Mouse (Mus musculus) layer of hippocampus, postnatal 10 days (tissue): ENCODE measurements around the gene Kcnn1. TPM values are rescaled to one million over a fixed set of nuclear protein-coding genes. Genes with fewer than 3 reads are reported as not detected.
"Not testable (repeated sequence)": the region's sequence is repeated elsewhere in the genome, so short reads cannot be mapped to it uniquely, and the experiment has no call there.

Experiments
- DNase-seq, 2 experiments: peaks; one replicate each; pipeline ENCODE4 v3.0.0; 2021; ENCODE audit warnings: low spot score in 2 of 2
- long read RNA-seq: library from polyadenylated mRNA; stranded (forward); transcript quantifications from one replicate; pipeline ENCODE4 v2.0.0, GENCODE M21; 2023
- total RNA-seq, 2 experiments: library from RNA; stranded (reverse); gene quantifications; 2 replicates each; pipeline ENCODE4 v1.2.3; 2021

Gene Kcnn1
- 10 to 100 TPM; 25.3 to 28.3 TPM for total RNA-seq
- long read RNA-seq, partial matches to known transcripts: 2 of 19 reads
- long read RNA-seq, other reads (novel, unspliced or antisense): 17 of 19 reads

GRCm38 (mm10) chr8:70862824-70863641, at the start of gene Kcnn1:
TSS of gene Kcnn1 (minus strand) at chr8:70863258.
- DNase-seq: no peak

GRCm38 (mm10) chr8:70911596-70911995, 48.5 kb upstream of the Kcnn1 start:
- no peak for DNase-seq

- DNase-seq: no peak
Observed at GRCm38 (mm10) chr8:70907518-70907917, 44.5 kb upstream of the Kcnn1 start.

GRCm38 (mm10) chr8:70905831-70906736, 43.0 kb upstream of the Kcnn1 start, which contains the start of gene Map1s:
TSS of gene Map1s (plus strand) at chr8:70905932.
- peak; percentile 85 to 91 for DNase-seq

- DNase-seq: no peak
Observed at GRCm38 (mm10) chr8:70905463-70905830, 42.4 kb upstream of the Kcnn1 start.

- DNase-seq: no peak
Observed at GRCm38 (mm10) chr8:70904532-70904931, 41.5 kb upstream of the Kcnn1 start.

GRCm38 (mm10) chr8:70903582-70903981, 40.5 kb upstream of the Kcnn1 start:
- DNase-seq: no peak

GRCm38 (mm10) chr8:70903112-70903511, 40.1 kb upstream of the Kcnn1 start:
- DNase-seq: no peak

GRCm38 (mm10) chr8:70902211-70902610, 39.2 kb upstream of the Kcnn1 start:
- DNase-seq: no peak

GRCm38 (mm10) chr8:70900872-70901387, 37.9 kb upstream of the Kcnn1 start:
- DNase-seq: no peak

GRCm38 (mm10) chr8:70899226-70899625, 36.2 kb upstream of the Kcnn1 start:
- no peak for DNase-seq

GRCm38 (mm10) chr8:70898661-70899198, 35.7 kb upstream of the Kcnn1 start:
- DNase-seq: no peak

- DNase-seq: peak; percentile 89 to 92
Observed at GRCm38 (mm10) chr8:70897681-70898413, 34.8 kb upstream of the Kcnn1 start.

GRCm38 (mm10) chr8:70897021-70897680, 34.1 kb upstream of the Kcnn1 start, which contains the start of gene Rpl18a:
TSS of gene Rpl18a (minus strand) at chr8:70897412.
- peak; percentile 85 to 91 for DNase-seq

GRCm38 (mm10) chr8:70896316-70897020, 33.4 kb upstream of the Kcnn1 start:
- no peak for DNase-seq

- DNase-seq: not testable (repeated sequence)
Observed at GRCm38 (mm10) chr8:70895571-70896259, 32.7 kb upstream of the Kcnn1 start.

- DNase-seq: no peak
Observed at GRCm38 (mm10) chr8:70894771-70895545, 31.9 kb upstream of the Kcnn1 start.

- DNase-seq: no peak
Observed at GRCm38 (mm10) chr8:70894385-70894720, 31.3 kb upstream of the Kcnn1 start.
